Mouse (Mus musculus) thymus, adult 18-20 months (tissue): Measurements from ENCODE around the gene Prrc2c.
"Not testable (repeated sequence)": the region's sequence is repeated elsewhere in the genome, so short reads cannot be mapped to it uniquely, and the experiment has no call there.

Source experiments
- DNase-seq, 2 experiments: peaks; one replicate each; pipeline ENCODE4 v3.0.0; 2022; ENCODE audit warnings: mixed read lengths in 2 of 2

Prrc2c gene

DNA sequence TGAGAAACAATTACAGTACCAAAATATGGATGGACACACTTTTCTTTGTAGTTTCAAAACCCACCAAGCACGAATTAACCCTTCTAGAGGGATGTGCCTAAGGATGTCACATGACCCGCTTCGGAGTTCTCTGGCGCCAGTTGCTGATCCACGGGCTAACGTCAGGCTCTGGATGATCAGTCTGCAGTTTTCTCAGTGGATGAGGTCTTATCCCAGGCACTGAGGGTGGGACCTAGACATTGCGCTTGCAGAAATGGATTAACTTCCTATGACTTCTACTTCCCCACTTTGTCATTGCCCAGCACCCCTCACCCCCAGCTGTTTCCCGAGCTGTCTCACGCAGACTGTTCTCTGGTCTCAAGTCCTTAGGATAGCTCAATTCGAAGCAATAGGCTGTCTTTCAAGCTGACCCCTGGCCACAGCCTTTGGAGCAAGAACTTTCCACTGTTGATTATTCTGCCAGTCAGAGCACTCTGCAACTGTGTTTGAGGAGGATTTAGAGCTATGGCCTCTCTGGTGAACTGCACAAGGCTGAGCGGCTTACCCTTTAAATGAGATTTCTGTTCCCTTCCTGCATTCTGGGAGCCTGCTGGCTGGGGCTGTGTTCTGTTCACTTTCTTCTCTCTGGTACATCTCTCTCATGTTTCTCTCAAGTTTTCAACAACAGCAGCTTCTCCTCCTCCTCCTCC, 74.7 kb downstream of the Prrc2c start:
- no peak for DNase-seq

DNA sequence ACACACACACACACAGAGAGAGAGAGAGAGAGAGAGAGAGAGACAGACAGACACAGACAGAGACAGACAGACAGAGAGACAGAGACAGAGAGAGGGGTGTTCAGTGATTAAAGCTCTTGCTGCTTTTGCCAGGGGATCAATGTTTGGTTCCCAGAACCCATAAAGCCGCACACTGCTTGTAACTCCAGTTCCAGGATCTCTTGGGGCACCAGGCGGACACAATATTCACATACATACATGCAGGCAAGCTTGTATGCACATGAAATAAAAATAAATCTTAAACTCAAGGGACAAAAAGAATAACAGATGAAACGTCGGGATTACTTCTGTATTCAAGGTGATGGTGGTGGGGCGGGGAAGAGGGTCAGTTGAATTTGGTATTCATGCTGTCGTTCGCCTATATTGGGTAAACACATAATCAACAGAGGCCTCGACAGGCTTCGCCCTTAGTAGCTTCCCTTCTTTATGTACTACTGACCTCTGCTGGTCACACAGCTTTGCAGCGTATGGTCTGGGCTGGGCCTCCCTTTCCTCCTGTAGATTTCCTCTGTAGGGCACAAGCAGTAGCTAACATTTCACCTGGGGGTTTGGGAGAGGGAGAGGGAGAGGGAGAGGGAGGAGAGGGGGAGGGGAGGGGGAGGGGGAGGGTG, 75.4 kb downstream of the Prrc2c start:
- peak; percentile 31 to 53 for DNase-seq

DNA sequence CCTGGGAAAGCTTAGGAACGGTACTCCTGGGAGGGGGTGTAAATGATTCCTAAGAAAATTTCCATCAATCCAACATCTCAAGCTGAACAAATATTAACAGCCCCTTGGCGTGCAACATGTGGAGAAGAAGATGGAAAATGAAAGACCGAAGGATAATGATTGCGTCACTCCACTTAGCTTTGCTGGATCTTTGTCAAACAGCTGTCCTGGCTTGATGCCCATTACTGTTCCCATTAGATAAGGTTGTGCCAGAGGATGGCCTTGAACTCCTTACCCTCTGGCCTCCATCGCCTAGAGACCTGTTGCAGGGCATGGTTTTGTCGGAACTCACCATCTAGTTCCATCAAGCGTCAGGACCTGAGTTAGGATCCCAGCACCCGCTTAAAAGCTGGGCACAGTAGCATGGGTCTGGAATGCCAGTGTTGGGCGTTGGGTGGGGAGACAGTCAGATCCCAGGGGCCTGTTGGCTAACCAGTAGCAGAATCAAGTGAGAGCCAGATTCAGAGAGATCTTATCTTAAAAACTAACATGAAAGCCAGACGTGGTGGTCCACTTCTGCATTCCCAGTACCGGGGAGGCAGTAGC, 80.0 kb downstream of the Prrc2c start:
- no peak for DNase-seq

DNA sequence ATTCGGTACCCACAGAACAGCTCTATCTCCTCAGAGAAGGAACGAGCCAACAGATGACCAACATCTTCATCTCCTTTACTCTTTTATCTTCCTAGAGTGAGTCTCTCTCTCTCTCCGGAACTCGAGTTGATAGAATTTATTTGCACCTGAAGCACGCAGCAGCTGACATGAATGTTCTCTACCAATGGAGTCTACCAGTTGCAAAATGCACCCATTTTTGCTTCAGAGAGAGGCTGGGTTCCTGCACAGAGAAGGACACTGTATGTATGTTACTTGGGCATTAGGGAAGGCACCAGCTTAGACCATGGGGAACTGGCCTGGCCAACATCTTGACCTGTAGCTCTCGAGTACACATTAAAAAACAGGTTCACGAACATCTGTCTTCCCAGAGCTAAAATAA, 82.2 kb downstream of the Prrc2c start, which contains the start of gene Myocos:
Gene Myocos (minus strand): TSS at position 101 of the 400 bp plus-strand sequence.
- no peak for DNase-seq

DNA sequence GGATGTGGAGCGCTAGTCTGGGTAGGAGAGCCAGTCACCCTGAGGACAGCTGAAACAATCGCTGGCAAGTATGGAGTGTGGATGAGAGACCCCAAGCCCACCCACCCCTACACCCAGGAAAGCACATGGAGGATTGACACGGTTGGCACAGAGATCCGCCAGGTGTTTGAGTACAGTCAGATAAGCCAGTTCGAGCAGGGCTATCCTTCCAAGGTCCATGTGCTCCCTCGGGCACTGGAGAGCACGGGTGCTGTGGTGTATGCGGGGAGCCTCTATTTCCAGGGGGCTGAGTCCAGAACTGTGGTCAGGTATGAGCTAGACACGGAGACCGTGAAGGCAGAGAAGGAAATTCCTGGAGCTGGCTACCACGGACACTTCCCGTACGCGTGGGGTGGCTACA, 91.9 kb downstream of the Prrc2c start:
- no peak for DNase-seq

DNA sequence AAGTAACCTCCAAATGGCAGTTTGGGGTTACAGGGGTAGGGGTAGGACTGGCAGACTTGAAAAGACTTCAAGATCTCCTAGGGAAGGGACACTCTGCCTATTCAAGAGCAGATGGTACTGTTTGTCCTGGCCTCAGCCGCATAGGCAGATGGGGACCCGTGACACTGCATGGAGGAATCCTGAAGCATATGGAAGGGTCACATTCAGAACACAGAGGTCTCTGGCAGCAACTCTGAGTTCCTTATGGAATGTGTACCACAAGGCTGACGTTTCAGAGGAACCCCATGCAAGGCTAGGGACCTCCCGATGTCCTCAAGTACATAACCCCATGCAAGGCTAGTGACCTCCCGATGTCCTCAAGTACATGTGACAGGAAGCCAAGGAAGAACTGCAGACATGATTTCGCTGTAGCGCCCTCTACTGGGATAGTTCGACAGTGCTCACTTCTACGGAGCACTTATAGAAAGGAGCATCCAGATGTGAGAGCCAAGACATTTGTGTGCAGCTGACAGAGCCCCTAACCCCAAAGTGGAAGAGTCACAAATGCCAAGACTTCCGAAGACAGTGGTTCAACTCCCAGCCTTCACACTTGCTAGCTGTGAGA, 94.2 kb downstream of the Prrc2c start:
- no peak for DNase-seq

DNA sequence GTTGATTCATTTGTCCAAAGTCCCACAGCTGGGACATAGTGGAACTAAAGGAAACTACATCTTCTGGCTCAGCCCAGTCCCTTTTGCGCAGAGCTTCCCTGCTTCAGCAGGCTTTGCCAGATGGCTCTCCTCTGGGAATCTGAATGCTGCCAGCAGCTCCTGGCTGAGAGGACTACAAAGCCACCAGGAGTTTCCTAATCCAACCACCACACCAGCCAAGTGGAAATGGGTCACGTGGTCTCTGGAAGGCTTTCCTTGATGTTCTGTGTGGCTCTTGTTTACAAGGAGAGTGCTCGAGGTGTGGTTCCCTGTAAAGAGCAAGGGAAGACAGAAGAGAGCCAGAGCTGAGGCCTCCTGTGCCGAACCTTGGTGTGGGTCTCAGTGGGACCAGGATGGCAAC, 96.6 kb downstream of the Prrc2c start:
- peak in 1 of 2 experiments; percentile 9 for DNase-seq

DNA sequence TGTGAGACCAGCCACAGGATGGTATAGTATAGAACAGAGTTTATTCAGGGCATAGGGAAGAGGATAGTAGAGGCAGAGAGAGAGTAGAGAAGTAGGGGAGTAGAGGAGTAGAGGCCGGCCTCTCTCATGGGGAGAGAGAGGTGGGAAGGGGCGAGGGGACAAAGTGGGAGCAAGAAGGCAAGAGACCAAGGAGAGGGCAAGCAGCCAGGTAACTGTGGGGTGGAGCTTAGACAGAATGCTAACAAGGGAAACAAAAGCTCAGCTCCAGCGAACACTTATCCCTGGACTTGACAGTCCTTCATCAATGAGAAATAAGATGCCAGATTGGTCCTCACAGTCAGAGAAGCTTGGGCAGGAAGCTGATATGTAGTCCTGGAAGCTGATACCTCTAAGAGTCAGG, 97.8 kb downstream of the Prrc2c start:
- DNase-seq, result no peak

DNA sequence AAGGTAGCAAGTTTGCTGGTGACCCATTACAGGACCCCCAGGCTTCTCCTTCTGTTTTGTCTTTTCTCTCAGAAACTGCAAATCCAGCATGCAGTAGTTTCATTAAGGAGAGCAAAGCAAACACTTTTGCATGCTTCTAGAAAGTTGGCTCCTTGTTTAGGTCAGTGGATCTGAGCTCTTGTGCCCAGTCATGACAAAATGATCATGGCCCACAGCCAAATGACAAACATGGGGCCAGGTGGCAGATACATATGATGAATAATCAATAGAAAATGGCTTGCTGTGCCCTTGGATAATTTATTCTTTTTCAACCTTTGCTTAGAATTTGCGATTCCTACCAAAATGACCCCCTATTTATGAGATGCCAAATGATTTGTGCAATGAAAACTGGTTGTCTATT, 100.5 kb downstream of the Prrc2c start:
- DNase-seq, result no peak

DNA sequence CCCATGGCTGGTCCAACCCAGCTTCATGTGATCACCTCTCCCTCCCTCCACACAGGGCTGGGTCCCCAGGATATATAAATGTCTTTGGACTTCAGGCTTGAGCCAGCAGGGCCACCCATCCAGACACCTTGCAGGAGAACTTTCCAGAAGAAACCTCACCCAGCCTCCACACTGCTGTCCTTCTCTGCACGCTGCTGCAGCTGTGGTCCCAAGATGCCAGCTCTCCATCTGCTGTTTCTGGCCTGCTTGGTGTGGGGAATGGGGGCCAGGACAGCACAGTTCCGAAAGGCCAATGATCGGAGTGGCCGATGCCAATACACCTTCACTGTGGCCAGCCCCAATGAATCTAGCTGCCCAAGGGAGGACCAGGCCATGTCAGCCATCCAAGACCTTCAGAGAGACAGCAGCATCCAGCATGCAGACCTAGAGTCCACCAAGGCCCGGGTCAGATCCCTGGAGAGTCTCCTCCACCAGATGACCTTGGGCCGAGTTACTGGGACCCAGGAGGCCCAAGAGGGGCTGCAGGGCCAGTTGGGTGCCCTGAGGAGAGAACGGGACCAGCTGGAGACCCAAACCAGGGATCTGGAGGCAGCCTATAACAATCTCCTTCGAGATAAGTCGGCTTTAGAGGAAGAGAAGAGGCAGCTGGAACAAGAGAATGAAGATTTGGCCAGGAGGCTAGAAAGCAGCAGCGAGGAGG, 101.2 kb downstream of the Prrc2c start, which contains the start of gene Myoc:
Gene Myoc (plus strand): TSS at position 105 of the 700 bp plus-strand sequence.
- DNase-seq, result no peak

DNA sequence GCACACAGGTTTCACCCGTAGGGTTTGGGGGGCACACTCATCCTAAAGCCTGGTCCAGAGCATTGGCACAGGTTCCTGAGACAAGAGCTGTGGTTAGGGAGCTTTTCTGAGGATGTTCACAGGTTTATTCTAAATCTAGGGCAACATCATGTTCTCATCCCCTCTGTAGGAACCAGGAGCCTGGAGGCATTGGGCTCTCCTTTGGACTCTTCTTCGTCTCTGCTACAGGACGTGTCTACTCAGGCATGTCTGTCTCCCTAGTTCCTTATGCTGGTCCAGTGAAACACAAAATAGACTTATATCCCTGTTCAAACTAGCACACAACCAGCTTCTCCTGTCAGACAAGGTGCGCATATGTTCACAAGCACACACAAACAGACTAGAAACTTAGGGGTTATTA, 101.8 kb downstream of the Prrc2c start:
- no peak for DNase-seq

DNA sequence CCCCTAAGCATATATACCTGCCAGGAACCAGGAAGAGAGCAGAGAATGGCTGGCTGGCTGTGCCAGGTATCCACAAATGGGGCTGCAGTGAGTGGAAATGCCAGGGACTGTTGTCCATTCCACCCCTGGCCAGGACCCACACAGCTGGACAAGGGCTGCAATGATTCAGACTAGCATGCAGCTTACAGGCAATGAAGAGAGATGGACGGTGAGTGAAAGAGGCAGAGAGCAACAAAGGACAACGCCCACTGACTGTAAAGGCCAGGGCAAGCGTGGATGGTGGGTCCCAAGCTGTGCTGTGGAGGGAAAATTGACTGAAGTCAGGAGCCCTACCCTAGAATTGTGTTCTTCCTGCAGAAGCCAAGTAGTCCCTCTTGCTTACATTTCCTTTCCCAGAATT, 103.8 kb downstream of the Prrc2c start:
- DNase-seq, result no peak

DNA sequence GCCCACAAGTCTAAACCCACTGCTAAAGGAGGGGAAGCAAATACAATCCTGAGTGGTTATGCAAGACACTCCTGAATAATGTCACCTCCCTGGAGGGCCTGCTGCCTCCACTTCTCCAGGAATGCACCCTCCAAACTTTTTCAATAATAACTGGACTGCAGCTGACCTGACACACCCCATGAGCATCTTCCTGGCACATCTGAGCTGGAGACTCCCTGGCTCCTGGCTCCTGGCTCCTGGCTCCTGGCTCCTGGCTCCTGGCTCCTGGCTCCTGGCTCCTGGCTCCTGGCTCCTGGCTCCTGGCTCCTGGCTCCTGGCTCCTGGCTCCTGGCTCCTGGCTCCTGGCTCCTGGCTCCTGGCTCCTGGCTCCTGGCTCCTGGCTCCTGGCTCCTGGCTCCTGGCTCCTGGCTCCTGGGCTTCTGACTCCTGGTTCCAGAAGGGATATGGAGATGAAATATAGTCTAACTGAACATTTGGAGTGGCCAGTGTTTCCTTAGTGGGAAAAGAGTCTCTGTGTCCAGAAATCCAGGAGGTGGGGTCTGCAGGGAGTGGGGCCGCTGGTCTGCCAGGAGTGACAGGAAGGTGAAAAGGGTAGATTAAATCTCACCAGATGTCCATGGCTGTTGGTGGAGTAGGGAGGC, 104.9 kb downstream of the Prrc2c start:
- DNase-seq, result not testable (repeated sequence)

DNA sequence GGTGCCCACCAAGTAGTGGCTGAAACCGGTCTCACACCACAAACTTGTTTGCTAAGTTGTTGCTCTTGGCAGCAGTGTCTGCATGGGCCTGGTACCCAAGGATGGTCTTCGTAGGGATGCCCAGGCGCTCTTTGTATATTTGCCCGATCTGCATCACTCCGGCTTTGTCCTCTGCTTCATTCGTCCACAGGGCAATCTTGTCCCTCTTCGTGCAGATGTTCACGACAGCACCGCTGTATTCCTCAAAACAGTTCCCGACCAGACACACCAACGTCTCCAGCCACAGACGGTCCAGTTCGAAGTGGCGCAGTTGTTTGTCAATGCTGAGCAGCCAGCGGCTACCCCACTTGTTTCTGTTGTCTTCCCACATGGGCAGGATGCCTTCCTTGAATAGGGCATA, 112.0 kb downstream of the Prrc2c start:
- DNase-seq, result not testable (repeated sequence)

DNA sequence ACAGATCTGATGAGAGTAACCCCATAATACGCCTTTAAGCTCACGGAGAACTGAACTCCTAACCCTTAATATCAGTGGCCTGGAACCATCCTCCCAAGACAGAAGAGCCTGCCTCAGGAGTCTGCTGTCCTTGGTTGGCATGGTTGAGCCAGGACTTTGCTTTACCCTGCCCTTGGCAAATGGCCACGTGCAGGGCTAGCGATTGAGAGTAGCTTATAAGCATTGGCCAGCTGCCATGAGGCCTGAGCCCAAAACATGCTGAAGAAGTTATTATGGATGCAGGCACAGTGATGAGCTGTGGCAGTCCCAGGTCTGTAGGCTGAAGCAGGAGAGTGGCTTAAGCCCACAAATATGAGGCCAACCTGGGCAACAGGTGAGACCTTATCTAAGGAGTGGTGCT, 112.5 kb downstream of the Prrc2c start:
- not testable (repeated sequence) for DNase-seq

DNA sequence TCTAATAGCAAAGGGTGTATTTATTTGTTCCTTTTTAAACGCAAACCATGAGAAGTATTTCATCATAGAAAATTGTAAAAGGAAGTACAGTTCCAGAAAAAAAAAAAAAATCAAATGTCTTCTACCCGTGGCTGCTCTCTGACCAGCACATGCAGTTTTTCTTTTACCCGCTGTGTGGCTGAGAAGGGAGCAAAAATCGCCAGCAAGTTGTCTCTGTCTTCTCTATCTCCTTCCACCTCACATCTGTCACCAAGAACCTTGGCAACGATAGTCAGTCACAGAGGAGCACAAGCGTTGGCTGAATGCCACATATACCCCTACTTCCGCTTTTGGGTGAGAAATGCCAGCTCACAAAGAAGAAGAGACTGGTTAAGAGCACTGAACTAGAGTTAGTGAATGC, 115.1 kb downstream of the Prrc2c start:
- peak in 1 of 2 experiments; percentile 16 for DNase-seq

DNA sequence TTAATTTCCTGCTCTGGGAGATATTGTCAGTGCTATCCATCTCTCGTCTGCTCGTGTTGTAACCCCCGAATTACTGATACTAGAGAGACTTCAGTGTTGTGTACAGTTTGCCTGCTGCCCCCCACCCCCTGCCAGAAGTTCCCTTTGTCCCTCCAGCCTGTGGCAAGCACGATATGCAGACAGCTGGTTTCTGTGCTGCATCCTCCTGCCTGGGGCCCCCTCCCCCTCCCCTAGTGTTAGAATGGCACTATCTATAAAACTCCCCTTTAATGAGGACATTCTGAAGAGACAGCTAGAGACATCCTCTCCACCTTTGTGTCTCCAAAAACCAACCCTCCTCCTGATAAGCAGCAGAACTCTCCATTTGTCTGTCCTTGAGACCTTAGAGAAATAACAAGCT, 116.5 kb downstream of the Prrc2c start:
- DNase-seq, result no peak
